ENCODE assay signal across 25 mouse cellular contexts in the genomic region with DNA sequence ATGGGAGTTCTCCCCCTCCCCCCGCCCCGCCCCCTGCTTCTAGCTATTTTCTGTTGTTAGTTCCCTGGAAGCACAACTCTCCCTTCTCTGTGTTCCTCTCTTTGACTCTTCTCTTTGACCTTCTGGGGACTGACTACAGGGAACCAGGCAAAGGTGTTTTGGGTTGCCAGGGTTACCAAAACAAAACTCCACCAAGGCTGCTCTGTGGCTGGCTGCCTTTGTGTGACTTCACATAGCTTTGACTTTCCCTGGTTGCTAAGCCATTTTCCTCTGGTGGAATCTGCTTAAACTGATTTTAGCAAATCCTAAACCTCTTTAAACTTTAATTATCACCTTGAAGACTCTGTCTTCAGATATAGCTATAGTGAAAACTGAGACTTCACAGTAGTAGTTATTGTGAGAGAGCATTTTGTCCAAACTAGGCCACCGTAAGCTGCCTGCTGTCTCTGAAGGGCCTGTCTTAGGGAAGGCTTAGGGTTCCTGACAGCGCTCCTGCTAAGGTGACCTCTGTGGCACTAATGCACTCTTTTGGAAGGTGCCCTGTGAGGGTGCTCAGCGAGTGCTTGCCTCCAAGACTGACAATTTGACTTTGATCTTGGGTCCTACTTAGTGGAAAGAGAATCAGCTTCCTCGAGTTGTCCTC. TPM values are rescaled to one million over a fixed set of nuclear protein-coding genes. Genes with fewer than 3 reads are reported as not detected.
DNase-seq lines count a peak whose midpoint lies in the region; ATAC-seq and TF ChIP-seq lines count a peak whose summit lies in the region.
"Had no signal": no experiment of that assay in that cellular context is flagged by ENCODE, and none has a peak within 500 bp of the region (broad histone marks: within the 10 kb centered on the region; RNA-seq: fewer than 3 reads in every experiment).

No protein-coding gene starts in this region.

- H3K79me2 ChIP-seq in myocyte (ENCODE audit: control insufficient read depth, insufficient read depth) = no peaks in the 10 kb centered on the region

- peak overlapping the region; percentile 90 for H3K4me2 ChIP-seq in liver, embryonic 13.5 days
- H3K4me2 ChIP-seq in myocyte (ENCODE audit: low read depth) = no peak overlapping the region

- DNase-seq in embryo, embryonic 10 days (ENCODE audit: low spot score) = peak; percentile 33
- DNase-seq in embryo, embryonic 11 days = no peak
- no peak for DNase-seq in liver, embryonic 13.5 days
- DNase-seq in liver (no peak), ES-CJ7 (ENCODE audit: low read depth, low spot score) (peak; percentile 77)
- no peak for DNase-seq in kidney, postnatal 36 days
- DNase-seq in adrenal gland, adult 8-10 months = no peak
- DNase-seq: adrenal gland, postnatal 25 days; cerebellum, adult 2 months; gastrocnemius, postnatal 36 days; layer of hippocampus, postnatal 36 days; right cerebral cortex, postnatal 14 days; thymus, postnatal 4 days had no signal

- no peak overlapping the region for H3K27ac ChIP-seq in liver, embryonic 13.5 days
- H3K27ac ChIP-seq: heart, embryonic 15.5 days; hindbrain, embryonic 14.5 days; kidney, embryonic 15.5 days had no signal

- TF ChIP-seq POLR2A in myocyte (IDR thresholded peaks at IDR 0.05; ENCODE audit: insufficient read length, low read depth) = no peak

- no peak for ATAC-seq in liver, embryonic 13.5 days (ENCODE audit: low read depth)
- ATAC-seq: intestine, embryonic 16.5 days had no signal

- H3K4me1 ChIP-seq in liver, embryonic 13.5 days (replicated peaks) = peaks cover 39% of the 10 kb centered on the region
- H3K4me1 ChIP-seq: embryonic facial prominence, embryonic 15.5 days had no signal

- H3K9ac ChIP-seq in liver, embryonic 13.5 days = no peak overlapping the region
- H3K9ac ChIP-seq: embryonic facial prominence, embryonic 15.5 days; heart, embryonic 15.5 days; hindbrain, embryonic 14.5 days; kidney, embryonic 15.5 days had no signal

- H3K9me3 ChIP-seq in liver, embryonic 13.5 days (replicated peaks) = no peaks in the 10 kb centered on the region
- H3K9me3 ChIP-seq: embryonic facial prominence, embryonic 15.5 days; heart, embryonic 15.5 days; kidney, embryonic 15.5 days had no signal

- H3ac ChIP-seq in myocyte (ENCODE audit: control insufficient read depth, insufficient read length) = no peak overlapping the region

- no peak overlapping the region for H3K4me3 ChIP-seq in liver, embryonic 13.5 days (replicated peaks)
- H3K4me3 ChIP-seq in myocyte = peak overlapping the region; percentile 70

- H3K36me3 ChIP-seq in liver, embryonic 13.5 days = no peaks in the 10 kb centered on the region
- H3K36me3 ChIP-seq in myocyte (ENCODE audit: control insufficient read depth, insufficient read depth) = no peaks in the 10 kb centered on the region
- H3K36me3 ChIP-seq: embryonic facial prominence, embryonic 15.5 days; heart, embryonic 15.5 days; kidney, embryonic 15.5 days had no signal

- WGBS in liver, embryonic 13.5 days (ENCODE audit: insufficient replicate concordance) = 65% methylated on average over 6 of the region's 6 CpGs

- H3K27me3 ChIP-seq in liver, embryonic 13.5 days = peaks cover 31% of the 10 kb centered on the region
- H3K27me3 ChIP-seq in myocyte (ENCODE audit: control insufficient read depth, insufficient read depth, insufficient read length) = no peaks in the 10 kb centered on the region

TF ChIP-seq in myocyte, 11 proteins besides CTCF, POLR2A, EP300 and RAD21:
- no peak for TF ChIP-seq POLR2AphosphoS2 (IDR thresholded peaks at IDR 0.05; ENCODE audit: insufficient read length, low read depth)
- no peak for TF ChIP-seq E2F4 (IDR thresholded peaks at IDR 0.05; ENCODE audit: insufficient read depth)
- TF ChIP-seq TCF3 (IDR thresholded peaks at IDR 0.05; ENCODE audit: insufficient read length, low read depth) = no peak

RNA-seq across cellular contexts. Expression of a gene that starts 8.5 kb away (rescaled TPM):
- polyA plus RNA-seq in liver, embryonic 13.5 days (2015; fragmentation: Nextera tagmentation; extraction: Ambion mirVana) = not detected in 2 replicates
- not detected for polyA plus RNA-seq in myocyte (2012; fragmentation: generic; extraction: Trizol)
- total RNA-seq in adrenal gland, adult 8-10 months (2022) = not detected
- total RNA-seq: adrenal gland, postnatal 25 days; gastrocnemius, postnatal 36 days; layer of hippocampus, postnatal 36 days; left cerebral cortex, postnatal 36 days; liver, adult 2 months; megakaryocyte progenitor cell, adult 5-6 weeks; midbrain, postnatal 0 days had no signal
- polyA plus RNA-seq: forebrain, embryonic 11.5 days; heart, embryonic 15.5 days; hindbrain, embryonic 14.5 days; intestine, embryonic 16.5 days; kidney, embryonic 15.5 days; liver, adult 2 months; midbrain, postnatal 0 days; neural tube, embryonic 11.5 days had no signal

RNA-seq across cellular contexts. Expression of a gene that starts 26.4 kb away (rescaled TPM):
- polyA plus RNA-seq in liver, embryonic 13.5 days (2015; fragmentation: Nextera tagmentation; extraction: Ambion mirVana) = not detected in 2 replicates
- 0.13 TPM for polyA plus RNA-seq in myocyte (2012; fragmentation: generic; extraction: Trizol)
- 1 to 10 TPM in 1 of 4 experiments, under 1 TPM in 2, not detected in 1; 0.31 to 1.1 (median 0.83) TPM for total RNA-seq in adrenal gland, adult 8-10 months (2022)
- total RNA-seq: gastrocnemius, postnatal 36 days; liver, adult 2 months had no signal
- polyA plus RNA-seq: heart, embryonic 15.5 days; intestine, embryonic 16.5 days; neural tube, embryonic 11.5 days had no signal

RNA-seq across cellular contexts. Expression of a gene that starts 40.2 kb away (rescaled TPM):
- polyA plus RNA-seq in liver, embryonic 13.5 days (2015; fragmentation: Nextera tagmentation; extraction: Ambion mirVana) = 0.27 and 0.46 TPM in 2 replicates
- polyA plus RNA-seq in myocyte (2012; fragmentation: generic; extraction: Trizol) = 2.3 TPM
- 1 to 10 TPM; 1.8 to 5.9 (median 4.4) TPM for total RNA-seq in adrenal gland, adult 8-10 months (2022)

RNA-seq across cellular contexts. Expression of a gene that starts 57.6 kb away (rescaled TPM):
- polyA plus RNA-seq in liver, embryonic 13.5 days (2015; fragmentation: Nextera tagmentation; extraction: Ambion mirVana) = 0.02 TPM in 1 of 2 replicates, not detected in the other
- polyA plus RNA-seq in myocyte (2012; fragmentation: generic; extraction: Trizol) = 0.01 TPM
- 1 to 10 TPM in 3 of 4 experiments, under 1 TPM in 1; 0.93 to 3.0 (median 2.4) TPM for total RNA-seq in adrenal gland, adult 8-10 months (2022)
- total RNA-seq: gastrocnemius, postnatal 36 days; megakaryocyte progenitor cell, adult 5-6 weeks had no signal
- polyA plus RNA-seq: liver, adult 2 months had no signal

Comparison
In these comparisons a context has a peak if more than half of its experiments do, and no peak if none do; other contexts are left out.
1. DNase-seq: peak in embryo, embryonic 10 days (single experiment) and ES-CJ7 (single experiment); none in embryo, embryonic 11 days (single experiment), liver, embryonic 13.5 days (single experiment), liver (single experiment), kidney, postnatal 36 days (0 of 2) and adrenal gland, adult 8-10 months (single experiment).